Mouse (Mus musculus): ENCODE results near the gene Lhcgr. TPM values are rescaled to one million over a fixed set of nuclear protein-coding genes. Genes with fewer than 3 reads are reported as not detected.

Gene Lhcgr
- polyA plus RNA-seq, 1 experiment from 2014 or later, result 1.7 TPM

DNA sequence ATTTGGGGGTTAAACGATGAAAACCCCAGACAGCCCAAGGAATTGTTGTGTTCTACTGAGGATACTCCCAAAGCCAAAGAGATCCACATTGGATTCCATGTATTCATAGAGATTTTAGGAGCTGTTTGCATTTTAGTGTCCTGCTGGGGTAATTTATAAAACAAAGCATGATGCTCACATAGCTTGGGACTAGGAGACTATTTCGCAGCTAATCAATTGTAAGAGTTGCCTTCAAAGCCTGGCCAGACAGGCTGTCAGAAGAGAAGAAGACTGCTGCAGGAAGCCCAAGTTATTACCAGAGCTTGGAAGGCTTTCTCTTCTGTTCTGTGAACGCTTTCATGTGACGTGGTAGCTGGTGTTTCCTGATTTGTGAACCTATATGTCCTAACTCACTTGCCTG, 5.4 kb downstream of the Lhcgr start:
- no peak overlapping the region for H3K4me3 ChIP-seq (ENCODE audit: low read depth, low read length)
- no peak overlapping the region for H3K9ac ChIP-seq (ENCODE audit: low read depth, low read length)
- no peak overlapping the region for H3K4me2 ChIP-seq (ENCODE audit: low read length)
- H3K27me3 ChIP-seq (ENCODE audit: control insufficient read depth, insufficient read depth, low read depth, low read length), result 0 out of 2 replicates have a peak, but pooled peaks cover 3% of the 10 kb centered on the region
- no peak for ATAC-seq
- no peaks in the 10 kb centered on the region for H3K9me3 ChIP-seq (replicated peaks; ENCODE audit: control insufficient read depth, low read length, poor library complexity, severe bottlenecking)
- 79% methylated on average over 4 of the region's 4 CpGs for WGBS
- peaks cover 6% of the 10 kb centered on the region for H3K4me1 ChIP-seq (ENCODE audit: control insufficient read depth, insufficient read depth, low read length)
- no peaks in the 10 kb centered on the region for H3K36me3 ChIP-seq (ENCODE audit: control insufficient read depth, insufficient read depth, low read length)
- no peak overlapping the region for H3K27ac ChIP-seq (ENCODE audit: low read length)

GRCm38 (mm10) chr17:88779148-88779547, 12.6 kb downstream of the Lhcgr start:
- Histone ChIP-seq H3K36me3 (ENCODE audit: control insufficient read depth, insufficient read depth, low read length) (no peaks in the 10 kb centered on the region), H3K27me3 (ENCODE audit: control insufficient read depth, insufficient read depth, low read depth, low read length) (no peaks in the 10 kb centered on the region), H3K4me1 (ENCODE audit: control insufficient read depth, insufficient read depth, low read length) (peaks cover 5% of the 10 kb centered on the region; the same call in 1 of the 2 replicates), H3K9ac (ENCODE audit: low read depth, low read length) (no peak overlapping the region), H3K4me3 (ENCODE audit: low read depth, low read length) (no peak overlapping the region), H3K27ac (ENCODE audit: low read length) (no peak overlapping the region), H3K4me2 (ENCODE audit: low read length) (no peak overlapping the region), H3K9me3 (replicated peaks; ENCODE audit: control insufficient read depth, low read length, poor library complexity, severe bottlenecking) (no peaks in the 10 kb centered on the region)
- ATAC-seq, result 0 out of 2 replicates have a peak, but pooled peaks have one; percentile 48
- WGBS, result 37% methylated on average over 3 of the region's 3 CpGs

DNA sequence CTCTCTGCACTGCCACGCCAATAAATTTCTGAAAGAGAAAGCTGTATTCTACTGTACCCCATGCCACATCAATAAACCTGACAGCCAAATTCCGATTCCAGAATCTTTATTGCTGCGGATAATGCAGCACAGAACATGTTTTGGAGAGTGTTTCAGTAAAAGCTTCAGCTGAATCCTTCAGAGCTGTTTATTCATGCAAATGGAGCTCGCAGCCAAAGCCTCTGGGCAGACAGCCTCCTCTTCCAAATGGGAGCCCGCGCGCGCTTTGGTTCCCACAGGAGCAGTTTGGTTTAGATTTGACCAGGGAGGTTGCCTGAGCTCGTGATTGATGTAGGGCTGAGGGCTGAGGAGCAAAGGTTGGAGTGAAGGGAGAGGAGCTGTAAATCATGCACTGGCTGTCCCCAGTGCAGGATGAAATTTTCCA, 17.7 kb downstream of the Lhcgr start:
- Histone ChIP-seq H3K4me2 (ENCODE audit: low read length) (no peak overlapping the region), H3K9ac (ENCODE audit: low read depth, low read length) (no peak overlapping the region), H3K9me3 (replicated peaks; ENCODE audit: control insufficient read depth, low read length, poor library complexity, severe bottlenecking) (no peaks in the 10 kb centered on the region), H3K4me3 (ENCODE audit: low read depth, low read length) (no peak overlapping the region), H3K27ac (ENCODE audit: low read length) (peak overlapping the region; percentile 62), H3K36me3 (ENCODE audit: control insufficient read depth, insufficient read depth, low read length) (no peaks in the 10 kb centered on the region), H3K27me3 (ENCODE audit: control insufficient read depth, insufficient read depth, low read depth, low read length) (no peaks in the 10 kb centered on the region), H3K4me1 (ENCODE audit: control insufficient read depth, insufficient read depth, low read length) (peaks cover 21% of the 10 kb centered on the region)
- WGBS, result 38% methylated on average over 9 of the region's 9 CpGs
- ATAC-seq, result no peak; the same call in 1 of the 2 replicates

GRCm38 (mm10) chr17:88770081-88770480, 21.7 kb downstream of the Lhcgr start:
- Histone ChIP-seq H3K9ac (ENCODE audit: low read depth, low read length) (no peak overlapping the region), H3K4me3 (ENCODE audit: low read depth, low read length) (no peak overlapping the region), H3K9me3 (replicated peaks; ENCODE audit: control insufficient read depth, low read length, poor library complexity, severe bottlenecking) (no peaks in the 10 kb centered on the region), H3K27ac (ENCODE audit: low read length) (no peak overlapping the region; the same call in 1 of the 2 replicates), H3K4me2 (ENCODE audit: low read length) (no peak overlapping the region), H3K36me3 (ENCODE audit: control insufficient read depth, insufficient read depth, low read length) (no peaks in the 10 kb centered on the region), H3K27me3 (ENCODE audit: control insufficient read depth, insufficient read depth, low read depth, low read length) (no peaks in the 10 kb centered on the region), H3K4me1 (ENCODE audit: control insufficient read depth, insufficient read depth, low read length) (peaks cover 23% of the 10 kb centered on the region)
- ATAC-seq, result no peak
- 66% methylated on average over 7 of the region's 7 CpGs for WGBS

DNA sequence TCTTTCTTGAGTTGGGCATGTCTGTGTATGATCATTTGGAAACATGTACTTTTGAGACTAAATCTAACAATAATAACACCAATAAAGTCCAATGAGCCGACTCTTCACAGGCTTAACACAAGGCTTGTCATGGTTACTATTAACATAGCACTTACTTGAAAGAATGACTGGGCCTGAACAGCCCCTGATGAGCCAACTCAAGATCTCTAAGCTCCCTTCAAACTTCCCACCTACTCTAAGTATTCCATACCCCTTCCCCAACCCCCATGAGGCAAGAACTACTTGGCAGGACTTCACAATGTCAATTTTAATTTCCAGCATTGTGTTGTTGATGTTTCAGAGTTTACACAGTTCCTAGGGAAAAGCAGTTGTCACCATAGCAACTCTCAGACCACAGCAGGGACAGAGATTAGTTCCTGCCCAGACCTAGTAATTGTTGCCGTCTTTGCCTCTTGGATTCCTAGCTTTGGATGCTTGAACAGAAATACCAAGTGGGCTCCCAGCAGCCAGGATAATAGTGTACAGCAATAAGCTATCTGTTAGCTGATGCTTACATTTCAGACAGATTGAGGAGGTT, 22.4 kb downstream of the Lhcgr start:
- no peaks in the 10 kb centered on the region for H3K9me3 ChIP-seq (replicated peaks; ENCODE audit: control insufficient read depth, low read length, poor library complexity, severe bottlenecking)
- H3K4me3 ChIP-seq (ENCODE audit: low read depth, low read length), result no peak overlapping the region
- no peaks in the 10 kb centered on the region for H3K36me3 ChIP-seq (ENCODE audit: control insufficient read depth, insufficient read depth, low read length)
- no peak overlapping the region for H3K9ac ChIP-seq (ENCODE audit: low read depth, low read length)
- no peak overlapping the region for H3K4me2 ChIP-seq (ENCODE audit: low read length)
- peak overlapping the region; percentile 9 for H3K27ac ChIP-seq (ENCODE audit: low read length)
- WGBS, result 24% methylated on average over 2 of the region's 2 CpGs
- peak; percentile 69 for ATAC-seq
- no peaks in the 10 kb centered on the region for H3K27me3 ChIP-seq (ENCODE audit: control insufficient read depth, insufficient read depth, low read depth, low read length)
- H3K4me1 ChIP-seq (ENCODE audit: control insufficient read depth, insufficient read depth, low read length), result peaks cover 23% of the 10 kb centered on the region

DNA sequence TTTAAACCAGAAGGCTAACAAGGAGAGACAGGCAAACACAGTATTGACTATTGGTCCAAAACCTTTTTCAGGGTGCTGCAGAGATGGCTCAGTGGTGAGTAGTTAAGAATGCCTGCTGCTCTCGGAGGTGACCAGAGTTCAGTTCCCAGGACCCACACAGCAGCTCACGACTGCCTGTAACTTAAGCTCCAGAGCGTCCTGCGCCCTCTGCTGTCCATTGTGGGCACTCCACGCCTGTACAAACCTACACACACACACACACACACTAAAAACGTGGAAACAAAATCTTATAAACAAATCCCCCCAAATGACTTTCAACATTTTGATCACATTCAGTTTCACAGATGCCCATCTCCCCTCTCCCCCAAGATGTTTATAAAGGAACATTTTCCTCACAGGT, 24.9 kb downstream of the Lhcgr start:
- no peak for ATAC-seq
- Histone ChIP-seq H3K36me3 (ENCODE audit: control insufficient read depth, insufficient read depth, low read length) (no peaks in the 10 kb centered on the region), H3K4me2 (ENCODE audit: low read length) (no peak overlapping the region), H3K9ac (ENCODE audit: low read depth, low read length) (no peak overlapping the region), H3K27ac (ENCODE audit: low read length) (no peak overlapping the region), H3K27me3 (ENCODE audit: control insufficient read depth, insufficient read depth, low read depth, low read length) (no peaks in the 10 kb centered on the region), H3K4me1 (ENCODE audit: control insufficient read depth, insufficient read depth, low read length) (peaks cover 13% of the 10 kb centered on the region), H3K4me3 (ENCODE audit: low read depth, low read length) (no peak overlapping the region), H3K9me3 (replicated peaks; ENCODE audit: control insufficient read depth, low read length, poor library complexity, severe bottlenecking) (no peaks in the 10 kb centered on the region)
- 90% methylated on average over 6 of the region's 6 CpGs for WGBS

- no peaks in the 10 kb centered on the region for H3K9me3 ChIP-seq (replicated peaks; ENCODE audit: control insufficient read depth, low read length, poor library complexity, severe bottlenecking)
- no peak overlapping the region for H3K4me2 ChIP-seq (ENCODE audit: low read length)
- H3K27me3 ChIP-seq (ENCODE audit: control insufficient read depth, insufficient read depth, low read depth, low read length), result no peaks in the 10 kb centered on the region
- 22% methylated on average over 3 of the region's 3 CpGs for WGBS
- no peaks in the 10 kb centered on the region for H3K36me3 ChIP-seq (ENCODE audit: control insufficient read depth, insufficient read depth, low read length)
- no peak overlapping the region for H3K4me3 ChIP-seq (ENCODE audit: low read depth, low read length)
- no peak overlapping the region for H3K9ac ChIP-seq (ENCODE audit: low read depth, low read length)
- ATAC-seq, result peak; percentile 69
- H3K27ac ChIP-seq (ENCODE audit: low read length), result no peak overlapping the region
- peaks cover 8% of the 10 kb centered on the region for H3K4me1 ChIP-seq (ENCODE audit: control insufficient read depth, insufficient read depth, low read length)
Measured at GRCm38 (mm10) chr17:88764136-88764485, 27.7 kb downstream of the Lhcgr start.

GRCm38 (mm10) chr17:88763396-88764135, 28.2 kb downstream of the Lhcgr start:
- ATAC-seq, result peak; percentile 55
- no peak overlapping the region for H3K27ac ChIP-seq (ENCODE audit: low read length)
- H3K36me3 ChIP-seq (ENCODE audit: control insufficient read depth, insufficient read depth, low read length), result no peaks in the 10 kb centered on the region
- no peak overlapping the region for H3K4me2 ChIP-seq (ENCODE audit: low read length)
- no peak overlapping the region for H3K4me3 ChIP-seq (ENCODE audit: low read depth, low read length)
- 14% methylated on average over 5 of the region's 5 CpGs for WGBS
- peaks cover 8% of the 10 kb centered on the region for H3K4me1 ChIP-seq (ENCODE audit: control insufficient read depth, insufficient read depth, low read length)
- no peak overlapping the region for H3K9ac ChIP-seq (ENCODE audit: low read depth, low read length)
- no peaks in the 10 kb centered on the region for H3K27me3 ChIP-seq (ENCODE audit: control insufficient read depth, insufficient read depth, low read depth, low read length)
- no peaks in the 10 kb centered on the region for H3K9me3 ChIP-seq (replicated peaks; ENCODE audit: control insufficient read depth, low read length, poor library complexity, severe bottlenecking)

DNA sequence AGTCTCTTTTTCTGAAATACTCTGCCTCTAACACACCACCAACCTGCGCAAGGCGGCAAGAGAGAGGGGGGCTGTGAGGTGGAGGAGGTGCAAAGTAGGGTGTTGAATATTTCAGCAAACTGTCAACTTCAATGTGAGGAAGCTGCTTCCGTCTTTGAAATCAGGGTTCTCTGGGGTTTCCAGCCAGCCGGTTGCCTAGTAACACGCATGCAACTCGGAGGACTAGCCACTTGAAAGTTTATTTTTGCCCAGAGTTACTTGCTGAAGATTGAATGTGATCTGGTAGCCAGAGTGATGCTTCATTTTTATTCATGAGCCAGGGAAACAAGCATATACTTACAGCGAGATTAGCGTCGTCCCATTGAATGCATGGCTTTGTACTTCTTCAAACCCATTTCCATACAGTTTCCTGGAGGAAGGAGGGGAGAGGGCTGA, 33.8 kb downstream of the Lhcgr start:
- no peaks in the 10 kb centered on the region for H3K9me3 ChIP-seq (replicated peaks; ENCODE audit: control insufficient read depth, low read length, poor library complexity, severe bottlenecking)
- no peaks in the 10 kb centered on the region for H3K36me3 ChIP-seq (ENCODE audit: control insufficient read depth, insufficient read depth, low read length)
- ATAC-seq, result peak; percentile 87
- WGBS, result 2% methylated on average over 9 of the region's 9 CpGs
- peak overlapping the region; percentile 80 for H3K27ac ChIP-seq (ENCODE audit: low read length)
- no peak overlapping the region for H3K4me3 ChIP-seq (ENCODE audit: low read depth, low read length)
- H3K4me2 ChIP-seq (ENCODE audit: low read length), result peak overlapping the region; percentile 9
- peaks cover 36% of the 10 kb centered on the region for H3K4me1 ChIP-seq (ENCODE audit: control insufficient read depth, insufficient read depth, low read length)
- H3K27me3 ChIP-seq (ENCODE audit: control insufficient read depth, insufficient read depth, low read depth, low read length), result no peaks in the 10 kb centered on the region
- no peak overlapping the region for H3K9ac ChIP-seq (ENCODE audit: low read depth, low read length)

All from midbrain, embryonic 16.5 days (tissue).